Mouse (Mus musculus) heart, embryonic 16.5 days (tissue): Measurements from ENCODE around the gene Erg28. TPM values are rescaled to one million over a fixed set of nuclear protein-coding genes. Genes with fewer than 3 reads are reported as not detected.

Experiments
- ATAC-seq: fragments of 200-750 bp; cut with Nextera tagmentation; replicated peaks from 2 replicates; pipeline ENCODE4 v1.8.0; 2017; ENCODE audit warnings: moderate number of reproducible peaks; ENCODE audit not compliant: insufficient read depth, low FRiP score; ENCODE audit errors: extremely low read depth
- H3K27ac ChIP-seq: fragments of 300-500 bp; sonication (generic); 2 replicates; pipeline ENCODE4 v1.5.1; 2014; ENCODE audit warnings: mild to moderate bottlenecking, low read length, control low read depth, moderate library complexity
- H3K27me3 ChIP-seq: fragments of 300-500 bp; sonication (generic); 2 replicates; pipeline ENCODE4 v1.6.1; 2014; ENCODE audit warnings: low read length, mixed read lengths; ENCODE audit not compliant: control insufficient read depth, insufficient read depth
- H3K36me3 ChIP-seq: fragments of 300-500 bp; sonication (generic); 2 replicates; pipeline ENCODE4 v1.6.1; 2014; ENCODE audit not compliant: control insufficient read depth, insufficient read depth
- H3K4me1 ChIP-seq: fragments of 300-500 bp; sonication (generic); 2 replicates; pipeline ENCODE4 v1.6.1; 2014; ENCODE audit warnings: low read length, mixed read lengths; ENCODE audit not compliant: control insufficient read depth, insufficient read depth
- H3K4me2 ChIP-seq: fragments of 300-500 bp; sonication (generic); 2 replicates; pipeline ENCODE4 v1.6.1; 2014; ENCODE audit warnings: low read depth, mild to moderate bottlenecking, control low read depth, low read length
- H3K4me3 ChIP-seq: fragments of 300-500 bp; sonication (generic); 2 replicates; pipeline ENCODE4 v1.5.1; 2014; ENCODE audit warnings: mild to moderate bottlenecking, control low read depth, low read length
- H3K9ac ChIP-seq: fragments of 300-500 bp; sonication (generic); 2 replicates; pipeline ENCODE4 v1.6.1; 2014; ENCODE audit warnings: low read length, control low read depth
- H3K9me3 ChIP-seq: fragments of 300-500 bp; sonication (generic); replicated peaks from 2 replicates; pipeline ENCODE4 v1.6.1; 2016; ENCODE audit warnings: low read length; ENCODE audit not compliant: control insufficient read depth
- WGBS: fragments of 180-500 bp; shearing (Covaris S2); extraction: QIAGEN DNeasy Blood & Tissue Kit; methylation state at CpG from one replicate; pipeline ENCODE4 v1.1.7; 2014; 5-methylcytosine and 5-hydroxymethylcytosine counted together
- polyA plus RNA-seq: library from polyadenylated mRNA; unstranded; fragments of >200 nt; fragmentation: Nextera tagmentation; extraction: Ambion mirVana; gene quantifications from 2 replicates; pipeline ENCODE4 v1.2.1, GENCODE M21; 2015

The Erg28 gene
- polyA plus RNA-seq, 1 experiment from 2014 or later, result 65.6 TPM

GRCm38 (mm10) chr12:85767750-85768149 is 56.6 kb downstream of the Erg28 start:
- Histone ChIP-seq H3K4me3 (no peak overlapping the region), H3K27ac (no peak overlapping the region), H3K4me1 (peaks cover 15% of the 10 kb centered on the region), H3K27me3 (no peaks in the 10 kb centered on the region), H3K4me2 (no peak overlapping the region), H3K9ac (no peak overlapping the region), H3K9me3 (no peaks in the 10 kb centered on the region), H3K36me3 (no peaks in the 10 kb centered on the region)
- ATAC-seq, result no peak
- 51% methylated on average over 4 of the region's 4 CpGs for WGBS

- WGBS, result 59% methylated on average over 3 of the region's 3 CpGs
- peak overlapping the region; percentile 36 for H3K27ac ChIP-seq
- ATAC-seq, result no peak
These were observed 58.1 kb downstream of the Erg28 start for GRCm38 (mm10) chr12:85766287-85766686.

More at GRCm38 (mm10) chr12:85766287-85766686, 58.1 kb downstream of the Erg28 start:
- Histone ChIP-seq H3K4me2 (no peak overlapping the region), H3K9ac (no peak overlapping the region), H3K36me3 (no peaks in the 10 kb centered on the region), H3K9me3 (no peaks in the 10 kb centered on the region), H3K4me3 (no peak overlapping the region), H3K4me1 (peaks cover 19% of the 10 kb centered on the region), H3K27me3 (no peaks in the 10 kb centered on the region)

Other genes with a start within 250 kb of the Erg28 start
- 0.34 and 0.37 TPM in 2 replicates for gene Jdp2, start 225.5 kb downstream of the Erg28 start, polyA plus RNA-seq
- gene Batf, start 137.9 kb downstream of the Erg28 start, polyA plus RNA-seq, result 5.1 and 6.8 TPM in 2 replicates
- gene Flvcr2, start 78.0 kb downstream of the Erg28 start, polyA plus RNA-seq, result 10.4 and 11.0 TPM in 2 replicates
- gene Ttll5, start 109 bp upstream of the Erg28 start, polyA plus RNA-seq, result 14.9 and 15.5 TPM in 2 replicates